ENCODE assay signal across 8 mouse cellular contexts in the genomic region with DNA sequence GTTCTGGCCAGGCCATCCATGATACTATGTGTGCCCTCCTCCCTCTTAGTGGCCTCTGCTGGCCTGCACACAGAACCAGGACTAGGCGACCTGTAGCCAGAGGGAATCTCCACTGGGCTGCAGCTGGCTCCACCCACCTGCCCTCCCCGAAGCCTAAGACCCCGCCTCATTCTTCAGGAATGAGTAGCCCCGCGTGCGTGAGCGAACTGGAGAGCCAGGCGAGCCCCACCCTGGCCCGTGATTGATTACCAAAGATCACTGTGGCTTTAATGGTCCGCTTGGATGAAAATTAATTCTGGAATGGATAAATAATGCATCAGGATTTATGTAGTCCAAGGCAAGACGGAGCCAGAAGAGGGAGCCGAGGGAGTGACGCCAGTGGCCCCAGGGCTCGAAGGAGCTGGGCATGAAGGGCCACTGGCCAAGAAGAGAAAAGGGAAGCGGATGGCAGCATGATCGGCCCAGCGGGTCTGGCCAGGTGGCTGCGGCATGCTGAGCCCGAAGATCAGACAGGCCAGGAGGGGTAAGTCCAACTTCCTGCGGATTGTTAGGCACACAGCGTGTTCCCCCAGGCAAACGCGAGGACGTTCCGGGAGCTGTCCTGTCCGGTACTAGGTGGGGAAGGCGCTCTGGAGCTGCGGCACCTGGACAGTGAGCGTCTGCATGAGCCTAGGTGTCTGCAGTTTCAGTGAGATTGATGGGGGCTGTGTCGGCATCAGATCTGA. TPM values are rescaled to one million over a fixed set of nuclear protein-coding genes. Genes with fewer than 3 reads are reported as not detected.
A peak's percentile ranks its signal among the peaks of the same experiment; 100 is the strongest.
DNase-seq lines count a peak whose midpoint lies in the region; ATAC-seq and TF ChIP-seq lines count a peak whose summit lies in the region.

No protein-coding gene starts in this region.

- peak overlapping the region; percentile 1; the same call in 1 of the 2 replicates for H3K9ac ChIP-seq in lung, embryonic 15.5 days

- no peak for TF ChIP-seq CTCF in olfactory bulb, adult 2 months (IDR thresholded peaks at IDR 0.05; ENCODE audit: insufficient read depth, low read depth, low read length)

- H3K4me1 ChIP-seq in lung, embryonic 15.5 days, result peaks cover 10% of the 10 kb centered on the region
- peaks cover 39% of the 10 kb centered on the region for H3K4me1 ChIP-seq in olfactory bulb, adult 2 months (ENCODE audit: control insufficient read depth, insufficient read depth, low read length)

- no peaks in the 10 kb centered on the region for H3K36me3 ChIP-seq in lung, embryonic 15.5 days

- H3K9me3 ChIP-seq in lung, embryonic 15.5 days, result no peaks in the 10 kb centered on the region

- no peak overlapping the region for H3K27ac ChIP-seq in lung, embryonic 15.5 days
- H3K27ac ChIP-seq in olfactory bulb, adult 2 months (ENCODE audit: insufficient read depth, low read depth, low read length), result no peak overlapping the region

- peak; percentile 26 for DNase-seq in ovary, adult 18-20 months (ENCODE audit: low spot score)
- DNase-seq in ovary, postnatal 10 days (ENCODE audit: low spot score), result no peak
- peak; percentile 81 for DNase-seq in embryo, embryonic 10 days (ENCODE audit: low spot score)
- peak; percentile 52 to 62 for DNase-seq in heart, adult 18-20 months
- DNase-seq in kidney, adult 18-20 months, result peak; percentile 46
- no peak for DNase-seq in layer of hippocampus, adult 8-10 months (ENCODE audit: low spot score in 2 of 2)

- peak overlapping the region; percentile 59 for H3K4me2 ChIP-seq in lung, embryonic 15.5 days

- H3K4me3 ChIP-seq in lung, embryonic 15.5 days, result peak overlapping the region; percentile 27
- peak overlapping the region; percentile 5 for H3K4me3 ChIP-seq in olfactory bulb, adult 2 months (ENCODE audit: insufficient read depth, low read depth, low read length)

- H3K27me3 ChIP-seq in lung, embryonic 15.5 days, result peaks cover 11% of the 10 kb centered on the region; the same call in 1 of the 2 replicates

- TF ChIP-seq POLR2A in olfactory bulb, adult 2 months (IDR thresholded peaks at IDR 0.05; ENCODE audit: insufficient read depth, low read depth, low read length), result no peak

- peak; percentile 48; the same call in 1 of the 2 replicates for ATAC-seq in lung, embryonic 15.5 days (ENCODE audit: borderline replicate concordance, extremely low read depth, low FRiP score, low TSS enrichment)

- 2% methylated on average over 30 of the region's 30 CpGs for WGBS in lung, embryonic 15.5 days
- WGBS in olfactory bulb, adult 2 months, result 19% methylated on average over 30 of the region's 30 CpGs

RNA-seq across cellular contexts. Expression of a gene that starts 36.6 kb away (rescaled TPM):
- total RNA-seq in heart, adult 18-20 months (2021), result 1 to 10 TPM; 1.2 to 2.0 TPM
- polyA plus RNA-seq in lung, embryonic 15.5 days (2015; fragmentation: Nextera tagmentation; extraction: Ambion mirVana), result 8.3 and 10.7 TPM in 2 replicates
- not detected in 2 replicates for polyA plus RNA-seq in olfactory bulb, adult 2 months (2012; ENCODE audit: insufficient read depth, insufficient read length, low replicate concordance, missing spikeins)
- total RNA-seq in layer of hippocampus, adult 8-10 months (2022), result 10 to 100 TPM in 3 of 4 experiments, 1 to 10 TPM in 1; 9.9 to 16.9 (median 12.6) TPM

Comparison
In these comparisons a context has a peak if more than half of its experiments do, and no peak if none do; other contexts are left out.
1. DNase-seq: peak in ovary, adult 18-20 months (single experiment), embryo, embryonic 10 days (single experiment), heart, adult 18-20 months (2 of 2) and kidney, adult 18-20 months (single experiment); none in ovary, postnatal 10 days (single experiment) and layer of hippocampus, adult 8-10 months (0 of 2).